Mouse (Mus musculus) ES-E14 (cell line): ENCODE results near the gene Gpr146. TPM values are rescaled to one million over a fixed set of nuclear protein-coding genes. Genes with fewer than 3 reads are reported as not detected.

Experiments used
- DNase-seq: peaks from one replicate; pipeline ENCODE4 v3.0.0-alpha.2; 2013; ENCODE audit warnings: low read depth, low spot score
- H3K27ac ChIP-seq: 2 replicates; pipeline ENCODE4 v1.5.1; 2012; ENCODE audit warnings: low read depth, mild to moderate bottlenecking, low read length, moderate library complexity, mixed read lengths; ENCODE audit not compliant: poor library complexity, insufficient read depth, severe bottlenecking
- H3K36me3 ChIP-seq: 2 replicates; pipeline ENCODE4 v1.6.1; 2012; ENCODE audit warnings: mild to moderate bottlenecking, low read length, moderate library complexity, mixed read lengths; ENCODE audit not compliant: control insufficient read depth, poor library complexity, insufficient read depth, severe bottlenecking
- H3K4me1 ChIP-seq, 2 experiments: fragments of 150-350 bp in 1 of 2; sonication (generic) in 1 of 2; 2 replicates each; pipeline ENCODE4 v1.6.1; 2012; ENCODE audit warnings: low read length in 2 of 2, mild to moderate bottlenecking in 1 of 2, mixed read lengths in 1 of 2; ENCODE audit not compliant: control insufficient read depth in 2 of 2, insufficient read depth in 2 of 2, poor library complexity in 1 of 2
- H3K4me3 ChIP-seq, 2 experiments: fragments of 150-350 bp in 1 of 2; sonication (generic) in 1 of 2; 2 replicates each; pipeline ENCODE4 v1.5.1; 2012; ENCODE audit warnings: low read length in 2 of 2, low read depth in 1 of 2, mild to moderate bottlenecking in 1 of 2, mixed read lengths in 1 of 2; ENCODE audit not compliant: insufficient read depth in 1 of 2, poor library complexity in 1 of 2, severe bottlenecking in 1 of 2
- H3K9ac ChIP-seq: 2 replicates; pipeline ENCODE4 v1.6.1; 2012; ENCODE audit warnings: low read depth, mild to moderate bottlenecking, low read length, mixed read lengths; ENCODE audit not compliant: poor library complexity, insufficient read depth, severe bottlenecking
- H3K9me3 ChIP-seq: fragments of 150-350 bp; sonication (generic); 2 replicates; pipeline ENCODE4 v1.6.1; 2012; ENCODE audit warnings: low read depth, mild to moderate bottlenecking, low read length; ENCODE audit not compliant: control insufficient read depth, insufficient read depth
- CHD2 ChIP-seq: IDR thresholded peaks from 2 replicates; pipeline ENCODE4 v1.6.1; 2014; ENCODE audit warnings: mild to moderate bottlenecking, low read depth, low read length, inconsistent platforms
- HCFC1 ChIP-seq: IDR thresholded peaks from 2 replicates; pipeline ENCODE4 v1.6.1; 2012; ENCODE audit warnings: low read length, inconsistent platforms, borderline replicate concordance; ENCODE audit not compliant: insufficient read depth
- MAFK ChIP-seq: IDR thresholded peaks from 2 replicates; pipeline ENCODE4 v1.6.1; 2014; ENCODE audit warnings: mild to moderate bottlenecking, low read depth, low read length, inconsistent platforms; ENCODE audit not compliant: insufficient read depth
- ZC3H11A ChIP-seq: IDR thresholded peaks from 2 replicates; pipeline ENCODE4 v1.6.1; 2012; ENCODE audit warnings: low read depth, mild to moderate bottlenecking, inconsistent platforms, low read length, borderline replicate concordance
- ZNF384 ChIP-seq: IDR thresholded peaks from 2 replicates; pipeline ENCODE4 v1.6.1; 2012; ENCODE audit warnings: low read depth, low read length, inconsistent platforms
- in situ Hi-C, 2 experiments: fragments of 600-800 bp; cut with MboI; formaldehyde crosslinking; loops; one replicate each; pipeline ENCODE4 v1.15.1; 2025; ENCODE audit warnings: low sequenced_read_pairs in 2 of 2, inconsistent platforms in 1 of 2; ENCODE audit not compliant: unreplicated experiment in 2 of 2
- total RNA-seq: library from RNA; depleted of rRNA; stranded (reverse); fragments of 300-350 nt; gene quantifications from 2 replicates; pipeline ENCODE4 v1.2.3, GENCODE M21; 2012

Gene Gpr146
- total RNA-seq, 1 experiment = 1.1 TPM

DNA sequence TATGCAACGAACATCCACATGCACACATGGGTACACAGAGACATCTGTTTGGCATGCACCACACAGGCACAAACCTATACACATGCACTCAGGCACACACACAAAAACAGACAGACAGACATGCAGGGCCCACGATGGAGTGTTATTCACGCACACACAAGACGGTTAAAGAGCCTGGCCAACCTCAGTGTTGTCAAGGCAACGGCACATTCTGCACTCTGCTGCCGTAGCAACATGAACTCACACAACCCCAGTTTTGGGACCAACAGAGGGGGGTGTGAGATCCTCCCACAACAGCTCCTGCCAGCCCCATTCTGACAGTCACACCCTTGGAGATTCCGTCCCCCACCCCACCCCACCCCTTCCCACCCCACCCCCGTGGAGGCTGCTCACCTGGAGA lies 57.4 kb downstream of the Gpr146 start:
- in situ Hi-C loops = no loop called here
- peaks cover 2% of the 10 kb centered on the region; the same call in 1 of the 2 replicates for H3K36me3 ChIP-seq
- DNase-seq = no peak
- H3K9me3 ChIP-seq = no peaks in the 10 kb centered on the region
- TF ChIP-seq ZC3H11A (no peak), HCFC1 (no peak), ZNF384 (no peak), MAFK (no peak), CHD2 (no peak)
- no peak overlapping the region for H3K9ac ChIP-seq
- H3K4me1 ChIP-seq = no peaks in the 10 kb centered on the region; a peak in 1 of 4 replicates
- H3K4me3 ChIP-seq = no peak overlapping the region
- no peak overlapping the region for H3K27ac ChIP-seq

DNA sequence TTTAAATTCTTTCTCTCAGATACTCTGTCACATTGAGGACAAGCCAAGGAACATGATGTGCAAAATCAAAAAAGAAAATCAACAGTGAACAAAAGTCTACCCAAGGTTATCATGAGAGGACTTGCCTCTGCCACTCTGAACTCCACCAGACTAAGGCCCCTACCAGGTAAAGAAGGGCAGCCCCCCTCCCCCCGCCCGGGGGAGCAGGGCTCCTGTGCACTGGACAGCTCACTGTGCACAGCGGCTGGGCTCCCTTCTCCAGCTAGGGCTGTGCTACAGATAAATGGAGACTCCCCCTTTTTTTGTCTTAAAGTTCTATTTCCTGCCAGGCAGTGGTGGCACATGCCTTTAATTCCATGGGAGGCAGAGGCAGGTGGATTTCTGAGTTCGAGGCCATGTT lies 60.3 kb downstream of the Gpr146 start:
- TF ChIP-seq CHD2 (no peak), ZNF384 (no peak), ZC3H11A (no peak), MAFK (no peak), HCFC1 (no peak)
- peaks cover 2% of the 10 kb centered on the region; the same call in 1 of the 2 replicates for H3K36me3 ChIP-seq
- no peak overlapping the region for H3K4me3 ChIP-seq
- no peak overlapping the region for H3K27ac ChIP-seq
- no peak for DNase-seq
- H3K9ac ChIP-seq = no peak overlapping the region
- no peaks in the 10 kb centered on the region; a peak in 1 of 4 replicates for H3K4me1 ChIP-seq
- H3K9me3 ChIP-seq = no peaks in the 10 kb centered on the region
- in situ Hi-C loops = no loop called here

DNA sequence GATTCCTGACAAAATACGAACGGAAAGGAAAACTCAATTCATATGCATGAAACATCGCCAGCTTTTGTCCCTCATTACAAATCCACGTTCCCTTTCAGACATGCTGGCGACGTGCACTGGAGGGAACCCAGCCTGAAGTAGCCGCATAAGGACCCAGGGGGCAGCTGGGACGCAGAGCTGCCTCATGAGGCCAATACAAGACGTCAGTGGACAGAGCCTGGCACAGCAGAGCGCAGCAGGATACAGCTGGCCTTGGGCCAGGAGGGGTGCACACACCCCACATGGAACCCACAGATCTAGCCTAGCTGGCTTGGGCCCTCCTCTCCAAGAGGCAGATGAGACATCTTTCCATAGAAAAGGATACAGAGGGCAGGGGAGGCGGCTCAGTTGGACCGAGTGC lies 60.9 kb downstream of the Gpr146 start:
- Histone ChIP-seq H3K36me3 (peaks cover 2% of the 10 kb centered on the region; the same call in 1 of the 2 replicates), H3K27ac (no peak overlapping the region), H3K9ac (no peak overlapping the region), H3K4me1 (peaks cover 0 to 5% of the 10 kb centered on the region in 2 experiments; a peak in 1 of 4 replicates), H3K9me3 (no peaks in the 10 kb centered on the region), H3K4me3 (no peak overlapping the region)
- no peak for DNase-seq
- in situ Hi-C loops = no loop called here
- no peak for TF ChIP-seq HCFC1
- TF ChIP-seq MAFK = no peak
- TF ChIP-seq CHD2 = no peak
- TF ChIP-seq ZC3H11A = no peak
- TF ChIP-seq ZNF384 = no peak

DNA sequence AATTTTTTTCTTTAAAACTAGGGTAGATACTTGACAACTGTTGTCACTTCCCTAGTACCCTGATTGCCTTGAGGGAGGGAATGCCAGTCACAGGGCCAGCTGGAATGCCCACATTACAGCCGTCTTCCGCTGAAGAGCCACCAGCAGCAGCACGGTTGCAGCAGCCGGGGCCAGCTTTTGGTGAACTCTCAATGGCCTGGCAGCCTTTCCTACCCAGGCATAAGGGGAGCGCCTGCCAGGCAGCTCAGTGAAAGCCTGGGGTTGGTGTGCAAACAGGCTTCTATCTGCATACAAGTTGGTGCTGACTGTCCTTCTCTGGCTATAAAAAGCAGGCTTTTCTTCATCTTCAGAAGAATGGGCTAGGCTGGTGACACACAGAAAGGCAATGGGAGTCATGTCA lies 63.0 kb downstream of the Gpr146 start:
- TF ChIP-seq ZC3H11A = no peak
- no peak for TF ChIP-seq ZNF384
- TF ChIP-seq CHD2 = no peak
- TF ChIP-seq HCFC1 = no peak
- TF ChIP-seq MAFK = no peak
- Histone ChIP-seq H3K36me3 (peaks cover 2% of the 10 kb centered on the region; the same call in 1 of the 2 replicates), H3K4me3 (no peak overlapping the region), H3K9me3 (no peaks in the 10 kb centered on the region), H3K4me1 (peaks cover 0 to 13% of the 10 kb centered on the region in 2 experiments; a peak in 2 of 4 replicates), H3K27ac (peak overlapping the region; percentile 9; the same call in 1 of the 2 replicates), H3K9ac (no peak overlapping the region)
- DNase-seq = no peak
- in situ Hi-C loops = no loop called here
